Mouse (Mus musculus): ENCODE measurements around the gene Aff1. TPM values are rescaled to one million over a fixed set of nuclear protein-coding genes. Genes with fewer than 3 reads are reported as not detected.

The Aff1 gene
- polyA plus RNA-seq, 1 experiment from 2014 or later = 4.6 TPM

- no peaks in the 10 kb centered on the region for H3K36me3 ChIP-seq
- WGBS = 85% methylated on average over 2 of the region's 2 CpGs
- no peaks in the 10 kb centered on the region for H3K4me1 ChIP-seq (replicated peaks)
- ATAC-seq (ENCODE audit: insufficient number of reproducible peaks, insufficient read depth, low FRiP score, low TSS enrichment, low read depth) = no peak
- no peak overlapping the region for H3K9ac ChIP-seq (replicated peaks)
- H3K27ac ChIP-seq = no peak overlapping the region
- H3K4me2 ChIP-seq = no peak overlapping the region
- H3K27me3 ChIP-seq = no peaks in the 10 kb centered on the region
- H3K4me3 ChIP-seq (replicated peaks) = no peak overlapping the region
- no peaks in the 10 kb centered on the region for H3K9me3 ChIP-seq
Observed at GRCm38 (mm10) chr5:103713422-103713821, 21.2 kb downstream of the Aff1 start.

- H3K36me3 ChIP-seq = no peaks in the 10 kb centered on the region
- no peak overlapping the region for H3K9ac ChIP-seq (replicated peaks)
- no peak overlapping the region for H3K4me3 ChIP-seq (replicated peaks)
- H3K27ac ChIP-seq = no peak overlapping the region
- H3K9me3 ChIP-seq = no peaks in the 10 kb centered on the region
- H3K27me3 ChIP-seq = no peaks in the 10 kb centered on the region
- WGBS = 89% methylated on average over 6 of the region's 6 CpGs
- no peak overlapping the region for H3K4me2 ChIP-seq
- no peak for ATAC-seq (ENCODE audit: insufficient number of reproducible peaks, insufficient read depth, low FRiP score, low TSS enrichment, low read depth)
- H3K4me1 ChIP-seq (replicated peaks) = 0 out of 2 replicates have a peak, but pooled peaks cover 5% of the 10 kb centered on the region
Observed at GRCm38 (mm10) chr5:103714943-103715342, 22.8 kb downstream of the Aff1 start.

GRCm38 (mm10) chr5:103716824-103717342 is 24.7 kb downstream of the Aff1 start:
- no peak overlapping the region for H3K9ac ChIP-seq (replicated peaks)
- H3K4me1 ChIP-seq (replicated peaks) = 0 out of 2 replicates have a peak, but pooled peaks cover 9% of the 10 kb centered on the region
- H3K4me3 ChIP-seq (replicated peaks) = no peak overlapping the region
- H3K4me2 ChIP-seq = no peak overlapping the region
- WGBS = 76% methylated on average over 5 of the region's 5 CpGs
- no peak for ATAC-seq (ENCODE audit: insufficient number of reproducible peaks, insufficient read depth, low FRiP score, low TSS enrichment, low read depth)
- H3K9me3 ChIP-seq = no peaks in the 10 kb centered on the region
- no peaks in the 10 kb centered on the region for H3K27me3 ChIP-seq
- no peak overlapping the region for H3K27ac ChIP-seq
- no peaks in the 10 kb centered on the region for H3K36me3 ChIP-seq

GRCm38 (mm10) chr5:103719131-103719530 is 27.0 kb downstream of the Aff1 start:
- Histone ChIP-seq H3K27me3 (no peaks in the 10 kb centered on the region; the same call in 1 of the 2 replicates), H3K4me1 (replicated peaks) (peaks cover 20% of the 10 kb centered on the region; the same call in 1 of the 2 replicates), H3K9me3 (no peaks in the 10 kb centered on the region), H3K4me2 (no peak overlapping the region), H3K9ac (replicated peaks) (no peak overlapping the region), H3K4me3 (replicated peaks) (no peak overlapping the region), H3K36me3 (no peaks in the 10 kb centered on the region), H3K27ac (no peak overlapping the region)
- no peak for ATAC-seq (ENCODE audit: insufficient number of reproducible peaks, insufficient read depth, low FRiP score, low TSS enrichment, low read depth)
- 22% methylated on average over 6 of the region's 6 CpGs for WGBS

- Histone ChIP-seq H3K9me3 (no peaks in the 10 kb centered on the region), H3K4me1 (replicated peaks) (peaks cover 27% of the 10 kb centered on the region)
- WGBS = 57% methylated on average over 3 of the region's 3 CpGs
Observed at GRCm38 (mm10) chr5:103719851-103720250, 27.7 kb downstream of the Aff1 start.

GRCm38 (mm10) chr5:103720967-103721366 is 28.8 kb downstream of the Aff1 start:
- Histone ChIP-seq H3K9ac (replicated peaks) (no peak overlapping the region), H3K27me3 (no peaks in the 10 kb centered on the region; the same call in 1 of the 2 replicates), H3K27ac (no peak overlapping the region), H3K4me1 (replicated peaks) (peaks cover 35% of the 10 kb centered on the region), H3K4me3 (replicated peaks) (no peak overlapping the region), H3K9me3 (no peaks in the 10 kb centered on the region), H3K4me2 (no peak overlapping the region), H3K36me3 (no peaks in the 10 kb centered on the region)
- ATAC-seq (ENCODE audit: insufficient number of reproducible peaks, insufficient read depth, low FRiP score, low TSS enrichment, low read depth) = no peak
- 81% methylated on average over 6 of the region's 6 CpGs for WGBS

More at GRCm38 (mm10) chr5:103719851-103720250, 27.7 kb downstream of the Aff1 start:
- ATAC-seq (ENCODE audit: insufficient number of reproducible peaks, insufficient read depth, low FRiP score, low TSS enrichment, low read depth) = no peak
- no peak overlapping the region for H3K27ac ChIP-seq
- H3K36me3 ChIP-seq = no peaks in the 10 kb centered on the region
- no peak overlapping the region for H3K4me3 ChIP-seq (replicated peaks)
- H3K4me2 ChIP-seq = no peak overlapping the region
- no peaks in the 10 kb centered on the region; the same call in 1 of the 2 replicates for H3K27me3 ChIP-seq
- H3K9ac ChIP-seq (replicated peaks) = no peak overlapping the region

GRCm38 (mm10) chr5:103721490-103721889 is 29.3 kb downstream of the Aff1 start:
- ATAC-seq (ENCODE audit: insufficient number of reproducible peaks, insufficient read depth, low FRiP score, low TSS enrichment, low read depth) = no peak
- Histone ChIP-seq H3K4me3 (replicated peaks) (no peak overlapping the region), H3K9me3 (no peaks in the 10 kb centered on the region), H3K9ac (replicated peaks) (no peak overlapping the region), H3K4me2 (no peak overlapping the region), H3K4me1 (replicated peaks) (peaks cover 39% of the 10 kb centered on the region), H3K27me3 (no peaks in the 10 kb centered on the region; the same call in 1 of the 2 replicates), H3K36me3 (no peaks in the 10 kb centered on the region), H3K27ac (no peak overlapping the region)
- WGBS = 82% methylated on average over 4 of the region's 4 CpGs

- no peak overlapping the region for H3K4me3 ChIP-seq (replicated peaks)
- H3K36me3 ChIP-seq = no peaks in the 10 kb centered on the region
- H3K27me3 ChIP-seq = no peaks in the 10 kb centered on the region; the same call in 1 of the 2 replicates
- H3K4me2 ChIP-seq = no peak overlapping the region
- no peak overlapping the region for H3K9ac ChIP-seq (replicated peaks)
- WGBS = 81% methylated on average over 4 of the region's 4 CpGs
- peaks cover 40% of the 10 kb centered on the region for H3K4me1 ChIP-seq (replicated peaks)
- ATAC-seq (ENCODE audit: insufficient number of reproducible peaks, insufficient read depth, low FRiP score, low TSS enrichment, low read depth) = no peak
- H3K27ac ChIP-seq = no peak overlapping the region
- H3K9me3 ChIP-seq = no peaks in the 10 kb centered on the region
Observed at GRCm38 (mm10) chr5:103722721-103723120, 30.5 kb downstream of the Aff1 start.

GRCm38 (mm10) chr5:103724384-103724783 is 32.2 kb downstream of the Aff1 start:
- H3K27ac ChIP-seq = no peak overlapping the region
- 3% methylated on average over 6 of the region's 6 CpGs for WGBS

GRCm38 (mm10) chr5:103724823-103725222 is 32.6 kb downstream of the Aff1 start:
- H3K27ac ChIP-seq = no peak overlapping the region
- 18% methylated on average over 3 of the region's 3 CpGs for WGBS

More at GRCm38 (mm10) chr5:103724384-103724783, 32.2 kb downstream of the Aff1 start:
- no peak for ATAC-seq (ENCODE audit: insufficient number of reproducible peaks, insufficient read depth, low FRiP score, low TSS enrichment, low read depth)
- no peak overlapping the region for H3K9ac ChIP-seq (replicated peaks)
- peaks cover 40% of the 10 kb centered on the region for H3K4me1 ChIP-seq (replicated peaks)
- H3K4me2 ChIP-seq = no peak overlapping the region
- H3K4me3 ChIP-seq (replicated peaks) = no peak overlapping the region
- H3K9me3 ChIP-seq = no peaks in the 10 kb centered on the region
- no peaks in the 10 kb centered on the region; the same call in 1 of the 2 replicates for H3K27me3 ChIP-seq
- no peaks in the 10 kb centered on the region for H3K36me3 ChIP-seq

GRCm38 (mm10) chr5:103725268-103726149 is 33.3 kb downstream of the Aff1 start:
- no peak for ATAC-seq (ENCODE audit: insufficient number of reproducible peaks, insufficient read depth, low FRiP score, low TSS enrichment, low read depth)
- Histone ChIP-seq H3K4me2 (no peak overlapping the region), H3K4me3 (replicated peaks) (no peak overlapping the region), H3K4me1 (replicated peaks) (peaks cover 47% of the 10 kb centered on the region), H3K27ac (no peak overlapping the region), H3K36me3 (no peaks in the 10 kb centered on the region), H3K9ac (replicated peaks) (no peak overlapping the region), H3K27me3 (no peaks in the 10 kb centered on the region; the same call in 1 of the 2 replicates), H3K9me3 (no peaks in the 10 kb centered on the region)
- 57% methylated on average over 9 of the region's 9 CpGs for whole genome bisulfite sequencing

More at GRCm38 (mm10) chr5:103724823-103725222, 32.6 kb downstream of the Aff1 start:
- Histone ChIP-seq H3K9ac (replicated peaks) (no peak overlapping the region), H3K4me2 (no peak overlapping the region), H3K9me3 (no peaks in the 10 kb centered on the region), H3K36me3 (no peaks in the 10 kb centered on the region), H3K4me1 (replicated peaks) (peaks cover 42% of the 10 kb centered on the region), H3K27me3 (no peaks in the 10 kb centered on the region; the same call in 1 of the 2 replicates), H3K4me3 (replicated peaks) (no peak overlapping the region)
- ATAC-seq (ENCODE audit: insufficient number of reproducible peaks, insufficient read depth, low FRiP score, low TSS enrichment, low read depth) = no peak
